Mouse (Mus musculus): ENCODE results near the gene Ankfn1. TPM values are rescaled to one million over a fixed set of nuclear protein-coding genes. Genes with fewer than 3 reads are reported as not detected.

Ankfn1 gene
- polyA plus RNA-seq, 1 experiment from 2014 or later = 0.06 TPM

DNA sequence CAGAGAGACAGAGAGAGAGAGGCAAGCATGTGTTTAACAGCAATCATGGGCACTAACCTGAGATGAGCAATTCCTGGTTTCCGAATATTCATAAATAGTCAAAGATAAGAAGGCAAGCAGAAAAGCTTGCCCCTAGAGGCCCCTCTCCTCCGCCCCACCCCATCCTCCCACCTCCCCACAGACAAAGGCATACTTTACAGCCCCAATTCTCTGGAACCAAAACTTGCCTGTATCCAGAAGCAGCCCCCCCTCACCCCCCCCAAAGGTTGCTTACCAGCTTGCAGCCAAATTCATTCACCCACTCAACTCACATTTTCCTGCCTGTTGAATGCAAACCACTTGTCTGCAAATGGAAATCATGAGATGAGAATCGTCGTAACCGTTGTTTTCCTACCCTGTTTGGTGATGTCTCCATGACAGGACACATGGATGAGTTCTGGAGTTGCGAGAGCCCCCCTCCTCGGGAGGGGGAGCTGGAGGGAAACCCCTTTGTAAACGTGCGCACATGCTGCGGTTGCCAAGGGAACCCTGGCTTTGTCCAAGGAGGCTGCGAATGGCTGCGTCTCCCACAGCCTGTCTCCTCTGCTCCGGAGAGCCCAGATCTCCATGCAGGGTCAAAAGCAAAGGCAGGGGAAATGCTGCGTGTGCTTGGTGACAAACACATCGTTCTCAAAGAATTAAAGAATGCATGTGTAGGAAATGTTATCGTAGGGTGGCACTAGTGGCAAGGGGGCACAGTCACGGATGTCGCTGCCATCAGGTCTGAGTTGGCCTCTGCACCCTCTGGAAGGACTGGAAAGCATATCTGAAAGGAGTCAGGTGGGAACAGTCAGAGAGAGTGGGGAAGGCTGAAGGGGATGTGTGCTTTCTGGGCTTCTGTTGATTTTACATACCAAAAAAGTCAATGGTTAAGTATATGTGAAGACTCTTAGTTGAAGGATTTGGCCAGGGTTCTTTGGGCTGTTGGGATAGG, 80.7 kb downstream of the Ankfn1 start:
- Histone ChIP-seq H3K9me3 (ENCODE audit: control insufficient read depth, low read length) (no peaks in the 10 kb centered on the region), H3K4me3 (ENCODE audit: low read length) (no peak overlapping the region), H3K27ac (ENCODE audit: low read length) (no peak overlapping the region), H3K4me2 (ENCODE audit: low read depth, low read length) (no peak overlapping the region), H3K4me1 (ENCODE audit: control insufficient read depth, insufficient read depth, low read length) (no peaks in the 10 kb centered on the region), H3K36me3 (ENCODE audit: control insufficient read depth, insufficient read depth, low read length) (no peaks in the 10 kb centered on the region), H3K27me3 (replicated peaks; ENCODE audit: control insufficient read depth, insufficient read depth, low read length) (no peaks in the 10 kb centered on the region), H3K9ac (ENCODE audit: low read depth, low read length) (no peak overlapping the region)
- ATAC-seq = no peak
- 32% methylated on average over 18 of the region's 18 CpGs for WGBS

DNA sequence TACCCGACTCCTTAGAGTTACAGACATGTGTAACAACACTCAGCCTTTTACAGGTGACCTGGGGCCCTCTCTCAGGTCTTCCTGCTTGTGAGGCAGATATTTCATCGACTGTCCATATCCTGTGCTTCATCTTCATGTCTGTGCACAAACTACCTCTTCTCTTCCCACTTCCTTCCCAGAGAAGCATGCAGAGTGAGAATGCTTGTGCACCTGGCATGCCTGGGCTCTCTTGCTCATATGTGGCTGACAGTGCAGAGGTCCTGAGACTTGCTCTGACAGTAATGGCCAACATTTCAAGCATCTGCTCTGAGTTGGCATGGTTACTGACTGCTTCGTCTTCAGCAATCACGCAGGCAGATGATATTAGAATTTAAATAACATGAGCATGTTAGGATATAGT, 83.8 kb downstream of the Ankfn1 start:
- 85% methylated on average over 4 of the region's 4 CpGs for WGBS
- H3K4me1 ChIP-seq (ENCODE audit: control insufficient read depth, insufficient read depth, low read length) = no peaks in the 10 kb centered on the region
- no peaks in the 10 kb centered on the region for H3K9me3 ChIP-seq (ENCODE audit: control insufficient read depth, low read length)
- H3K27ac ChIP-seq (ENCODE audit: low read length) = no peak overlapping the region
- ATAC-seq = no peak
- H3K36me3 ChIP-seq (ENCODE audit: control insufficient read depth, insufficient read depth, low read length) = no peaks in the 10 kb centered on the region
- no peak overlapping the region for H3K4me3 ChIP-seq (ENCODE audit: low read length)
- H3K9ac ChIP-seq (ENCODE audit: low read depth, low read length) = no peak overlapping the region
- H3K4me2 ChIP-seq (ENCODE audit: low read depth, low read length) = no peak overlapping the region
- no peaks in the 10 kb centered on the region for H3K27me3 ChIP-seq (replicated peaks; ENCODE audit: control insufficient read depth, insufficient read depth, low read length)

GRCm38 (mm10) chr11:89676922-89677321, 100.5 kb downstream of the Ankfn1 start:
- no peak overlapping the region for H3K9ac ChIP-seq (ENCODE audit: low read depth, low read length)
- H3K4me3 ChIP-seq (ENCODE audit: low read length) = no peak overlapping the region
- H3K4me1 ChIP-seq (ENCODE audit: control insufficient read depth, insufficient read depth, low read length) = peaks cover 3% of the 10 kb centered on the region; the same call in 1 of the 2 replicates
- 36% methylated on average over 2 of the region's 2 CpGs for WGBS
- H3K4me2 ChIP-seq (ENCODE audit: low read depth, low read length) = no peak overlapping the region
- no peaks in the 10 kb centered on the region for H3K27me3 ChIP-seq (replicated peaks; ENCODE audit: control insufficient read depth, insufficient read depth, low read length)
- H3K27ac ChIP-seq (ENCODE audit: low read length) = no peak overlapping the region
- no peaks in the 10 kb centered on the region for H3K9me3 ChIP-seq (ENCODE audit: control insufficient read depth, low read length)
- H3K36me3 ChIP-seq (ENCODE audit: control insufficient read depth, insufficient read depth, low read length) = no peaks in the 10 kb centered on the region
- ATAC-seq = no peak

DNA sequence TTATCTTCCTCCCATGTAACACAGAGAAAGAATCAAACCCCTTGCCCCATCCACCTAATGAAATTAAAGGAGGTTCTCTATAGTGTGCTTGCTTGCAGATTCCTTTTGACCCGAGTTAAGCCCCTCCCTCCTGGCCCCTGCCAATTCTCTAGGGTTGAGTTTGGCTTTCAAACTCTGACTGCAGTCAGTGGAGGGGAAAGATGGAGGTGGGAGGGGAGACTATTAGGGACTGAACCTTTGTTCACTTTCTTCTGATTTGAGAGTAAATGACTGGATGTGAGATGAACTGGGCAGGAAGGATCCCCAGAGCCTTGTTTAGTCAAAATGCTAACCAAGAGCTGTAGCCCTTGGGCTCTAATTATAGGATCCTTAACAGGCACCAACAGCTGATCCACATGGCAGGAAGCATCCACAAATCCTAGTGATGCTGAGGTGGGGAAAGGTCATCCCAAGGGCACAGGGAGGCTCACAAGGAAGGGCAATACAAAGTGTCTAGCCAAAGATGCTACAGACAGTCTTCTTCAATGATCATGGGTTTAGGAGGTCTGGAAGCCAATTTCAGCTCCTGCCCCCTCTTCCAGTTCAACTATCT, 103.4 kb downstream of the Ankfn1 start:
- no peaks in the 10 kb centered on the region for H3K27me3 ChIP-seq (replicated peaks; ENCODE audit: control insufficient read depth, insufficient read depth, low read length)
- H3K4me1 ChIP-seq (ENCODE audit: control insufficient read depth, insufficient read depth, low read length) = peaks cover 3% of the 10 kb centered on the region; the same call in 1 of the 2 replicates
- no peaks in the 10 kb centered on the region for H3K9me3 ChIP-seq (ENCODE audit: control insufficient read depth, low read length)
- H3K4me2 ChIP-seq (ENCODE audit: low read depth, low read length) = no peak overlapping the region
- H3K4me3 ChIP-seq (ENCODE audit: low read length) = no peak overlapping the region
- H3K27ac ChIP-seq (ENCODE audit: low read length) = no peak overlapping the region
- ATAC-seq = no peak
- WGBS = 19% methylated on average over 1 of the region's 1 CpGs
- H3K36me3 ChIP-seq (ENCODE audit: control insufficient read depth, insufficient read depth, low read length) = no peaks in the 10 kb centered on the region
- no peak overlapping the region for H3K9ac ChIP-seq (ENCODE audit: low read depth, low read length)

DNA sequence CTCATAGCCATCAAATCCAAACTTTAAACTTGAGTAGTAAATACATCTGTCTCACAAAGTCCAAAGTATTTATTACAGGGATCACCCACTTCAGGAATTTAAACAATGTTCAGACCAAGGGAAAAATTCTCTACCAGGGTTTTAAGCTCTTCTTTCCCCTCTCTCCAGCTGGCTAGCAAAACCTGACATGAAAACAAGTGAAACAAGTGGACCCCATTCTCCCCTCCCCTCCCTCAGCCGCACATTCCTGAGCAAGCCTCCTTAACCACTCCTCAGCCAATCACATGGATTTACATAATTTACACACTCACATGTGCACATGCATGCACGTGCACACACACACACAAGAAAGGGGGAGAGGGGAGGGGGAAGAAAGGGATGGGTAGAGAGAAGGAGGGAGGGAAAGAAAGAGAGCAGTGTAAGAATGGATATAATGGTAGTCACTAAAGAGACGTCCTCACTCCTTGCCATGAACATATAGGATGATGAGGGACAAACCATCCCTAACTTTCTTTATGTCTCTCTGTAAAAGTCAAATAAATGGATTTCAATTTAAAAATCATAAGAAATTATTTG, 104.9 kb downstream of the Ankfn1 start:
- Histone ChIP-seq H3K9me3 (ENCODE audit: control insufficient read depth, low read length) (no peaks in the 10 kb centered on the region), H3K27ac (ENCODE audit: low read length) (no peak overlapping the region), H3K4me2 (ENCODE audit: low read depth, low read length) (no peak overlapping the region), H3K36me3 (ENCODE audit: control insufficient read depth, insufficient read depth, low read length) (no peaks in the 10 kb centered on the region), H3K4me1 (ENCODE audit: control insufficient read depth, insufficient read depth, low read length) (peaks cover 3% of the 10 kb centered on the region; the same call in 1 of the 2 replicates), H3K4me3 (ENCODE audit: low read length) (no peak overlapping the region), H3K9ac (ENCODE audit: low read depth, low read length) (no peak overlapping the region), H3K27me3 (replicated peaks; ENCODE audit: control insufficient read depth, insufficient read depth, low read length) (no peaks in the 10 kb centered on the region)
- 0 out of 2 replicates have a peak, but pooled peaks have one; percentile 18 for ATAC-seq
- WGBS = 34% methylated on average over 3 of the region's 3 CpGs

GRCm38 (mm10) chr11:89665170-89665880, 112.1 kb downstream of the Ankfn1 start:
- no peaks in the 10 kb centered on the region for H3K4me1 ChIP-seq (ENCODE audit: control insufficient read depth, insufficient read depth, low read length)
- H3K9ac ChIP-seq (ENCODE audit: low read depth, low read length) = no peak overlapping the region
- no peaks in the 10 kb centered on the region for H3K36me3 ChIP-seq (ENCODE audit: control insufficient read depth, insufficient read depth, low read length)
- WGBS = 70% methylated on average over 14 of the region's 14 CpGs
- H3K9me3 ChIP-seq (ENCODE audit: control insufficient read depth, low read length) = no peaks in the 10 kb centered on the region
- H3K27ac ChIP-seq (ENCODE audit: low read length) = no peak overlapping the region
- no peak overlapping the region for H3K4me3 ChIP-seq (ENCODE audit: low read length)
- ATAC-seq = no peak
- H3K4me2 ChIP-seq (ENCODE audit: low read depth, low read length) = no peak overlapping the region
- H3K27me3 ChIP-seq (replicated peaks; ENCODE audit: control insufficient read depth, insufficient read depth, low read length) = no peaks in the 10 kb centered on the region

- H3K4me3 ChIP-seq (ENCODE audit: low read length) = no peak overlapping the region
- H3K9me3 ChIP-seq (ENCODE audit: control insufficient read depth, low read length) = no peaks in the 10 kb centered on the region
- no peaks in the 10 kb centered on the region for H3K36me3 ChIP-seq (ENCODE audit: control insufficient read depth, insufficient read depth, low read length)
- no peak for ATAC-seq
- no peaks in the 10 kb centered on the region for H3K4me1 ChIP-seq (ENCODE audit: control insufficient read depth, insufficient read depth, low read length)
- WGBS = 74% methylated on average over 3 of the region's 3 CpGs
- H3K27me3 ChIP-seq (replicated peaks; ENCODE audit: control insufficient read depth, insufficient read depth, low read length) = no peaks in the 10 kb centered on the region
- no peak overlapping the region for H3K4me2 ChIP-seq (ENCODE audit: low read depth, low read length)
- no peak overlapping the region for H3K9ac ChIP-seq (ENCODE audit: low read depth, low read length)
- no peak overlapping the region for H3K27ac ChIP-seq (ENCODE audit: low read length)
Measured at GRCm38 (mm10) chr11:89659048-89659447, 118.4 kb downstream of the Ankfn1 start.

GRCm38 (mm10) chr11:89656556-89656955, 120.9 kb downstream of the Ankfn1 start:
- Histone ChIP-seq H3K4me3 (ENCODE audit: low read length) (no peak overlapping the region), H3K9ac (ENCODE audit: low read depth, low read length) (no peak overlapping the region), H3K36me3 (ENCODE audit: control insufficient read depth, insufficient read depth, low read length) (no peaks in the 10 kb centered on the region), H3K4me2 (ENCODE audit: low read depth, low read length) (no peak overlapping the region), H3K27ac (ENCODE audit: low read length) (no peak overlapping the region), H3K4me1 (ENCODE audit: control insufficient read depth, insufficient read depth, low read length) (no peaks in the 10 kb centered on the region), H3K9me3 (ENCODE audit: control insufficient read depth, low read length) (no peaks in the 10 kb centered on the region), H3K27me3 (replicated peaks; ENCODE audit: control insufficient read depth, insufficient read depth, low read length) (no peaks in the 10 kb centered on the region)
- ATAC-seq = no peak

- Histone ChIP-seq H3K27ac (ENCODE audit: low read length) (no peak overlapping the region), H3K9ac (ENCODE audit: low read depth, low read length) (no peak overlapping the region), H3K4me2 (ENCODE audit: low read depth, low read length) (no peak overlapping the region), H3K9me3 (ENCODE audit: control insufficient read depth, low read length) (no peaks in the 10 kb centered on the region), H3K27me3 (replicated peaks; ENCODE audit: control insufficient read depth, insufficient read depth, low read length) (no peaks in the 10 kb centered on the region), H3K36me3 (ENCODE audit: control insufficient read depth, insufficient read depth, low read length) (no peaks in the 10 kb centered on the region), H3K4me3 (ENCODE audit: low read length) (no peak overlapping the region), H3K4me1 (ENCODE audit: control insufficient read depth, insufficient read depth, low read length) (no peaks in the 10 kb centered on the region)
- WGBS = 71% methylated on average over 1 of the region's 1 CpGs
- ATAC-seq = no peak
Measured at GRCm38 (mm10) chr11:89635740-89636139, 141.7 kb downstream of the Ankfn1 start.

Measured in intestine, embryonic 16.5 days (tissue).